Mouse (Mus musculus) testis, adult 2 months (tissue): ENCODE data around the gene Zfp143. TPM values are rescaled to one million over a fixed set of nuclear protein-coding genes. Genes with fewer than 3 reads are reported as not detected.

Experiments
- H3K27ac ChIP-seq: fragments of 200-500 bp; 2 replicates; pipeline ENCODE4 v1.5.1; 2012; ENCODE audit warnings: low read depth, low read length; ENCODE audit not compliant: control insufficient read depth, insufficient read depth
- H3K27me3 ChIP-seq: fragments of 200-500 bp; 2 replicates; pipeline ENCODE4 v1.6.1; 2012; ENCODE audit warnings: mild to moderate bottlenecking, low read length, moderate library complexity; ENCODE audit not compliant: control insufficient read depth, insufficient read depth
- H3K36me3 ChIP-seq: fragments of 200-500 bp; 2 replicates; pipeline ENCODE4 v1.6.1; 2012; ENCODE audit warnings: mild to moderate bottlenecking, low read length; ENCODE audit not compliant: control insufficient read depth, insufficient read depth
- H3K4me1 ChIP-seq: fragments of 200-500 bp; 2 replicates; pipeline ENCODE4 v1.6.1; 2012; ENCODE audit warnings: low read length; ENCODE audit not compliant: control insufficient read depth, insufficient read depth
- H3K4me3 ChIP-seq: fragments of 200-500 bp; 2 replicates; pipeline ENCODE4 v1.5.1; 2012; ENCODE audit warnings: low read depth, mild to moderate bottlenecking, low read length, moderate library complexity, mixed read lengths; ENCODE audit not compliant: control insufficient read depth
- CTCF ChIP-seq: fragments of 200-500 bp; IDR thresholded peaks from 2 replicates; pipeline ENCODE4 v1.5.1; 2012; ENCODE audit warnings: low read depth, mild to moderate bottlenecking, inconsistent platforms, low read length, moderate library complexity; ENCODE audit not compliant: control insufficient read depth, insufficient read depth, insufficient replicate concordance
- POLR2A ChIP-seq: fragments of 200-500 bp; IDR thresholded peaks from 2 replicates; pipeline ENCODE4 v1.6.1; 2012; ENCODE audit warnings: low read depth, mild to moderate bottlenecking, inconsistent platforms, low read length, moderate library complexity; ENCODE audit not compliant: control insufficient read depth
- polyA plus RNA-seq: library from polyadenylated mRNA; depleted of rRNA; stranded (reverse); fragments of >200 nt; gene quantifications from 2 replicates; pipeline ENCODE4 v1.2.3, GENCODE M21; 2012

Gene Zfp143
- polyA plus RNA-seq, 1 experiment = 10.8 TPM

GRCm38 (mm10) chr7:110063731-110064130 is 2.7 kb downstream of the Zfp143 start:
- TF ChIP-seq CTCF = no peak
- no peak for TF ChIP-seq POLR2A
- H3K27me3 ChIP-seq = no peaks in the 10 kb centered on the region
- peaks cover 5% of the 10 kb centered on the region for H3K4me1 ChIP-seq
- H3K4me3 ChIP-seq = no peak overlapping the region
- H3K27ac ChIP-seq = no peak overlapping the region
- H3K36me3 ChIP-seq = peaks cover 2% of the 10 kb centered on the region; the same call in 1 of the 2 replicates

GRCm38 (mm10) chr7:110069070-110069469 is 8.1 kb downstream of the Zfp143 start:
- TF ChIP-seq CTCF (no peak), POLR2A (no peak)
- Histone ChIP-seq H3K4me3 (no peak overlapping the region), H3K27ac (no peak overlapping the region), H3K4me1 (no peaks in the 10 kb centered on the region), H3K36me3 (peaks cover 2% of the 10 kb centered on the region; the same call in 1 of the 2 replicates), H3K27me3 (no peaks in the 10 kb centered on the region)

- H3K4me3 ChIP-seq = no peak overlapping the region
- peaks cover 1% of the 10 kb centered on the region; the same call in 1 of the 2 replicates for H3K36me3 ChIP-seq
- no peaks in the 10 kb centered on the region for H3K27me3 ChIP-seq
- no peak for TF ChIP-seq POLR2A
- TF ChIP-seq CTCF = no peak
- no peak overlapping the region for H3K27ac ChIP-seq
- no peaks in the 10 kb centered on the region; the same call in 1 of the 2 replicates for H3K4me1 ChIP-seq
Observed at GRCm38 (mm10) chr7:110078168-110078567, 17.2 kb downstream of the Zfp143 start.

- peaks cover 4% of the 10 kb centered on the region for H3K4me1 ChIP-seq
- no peaks in the 10 kb centered on the region for H3K27me3 ChIP-seq
- H3K4me3 ChIP-seq = no peak overlapping the region
- TF ChIP-seq POLR2A = no peak
- peak; percentile 3; the same call in 1 of the 2 replicates for TF ChIP-seq CTCF
- H3K27ac ChIP-seq = no peak overlapping the region
- peaks cover 1% of the 10 kb centered on the region; the same call in 1 of the 2 replicates for H3K36me3 ChIP-seq
Observed at GRCm38 (mm10) chr7:110083386-110084165, 22.6 kb downstream of the Zfp143 start.

- Histone ChIP-seq H3K36me3 (peaks cover 1% of the 10 kb centered on the region; the same call in 1 of the 2 replicates), H3K27me3 (no peaks in the 10 kb centered on the region), H3K27ac (no peak overlapping the region), H3K4me3 (no peak overlapping the region), H3K4me1 (peaks cover 4% of the 10 kb centered on the region)
- no peak for TF ChIP-seq POLR2A
- TF ChIP-seq CTCF = no peak
Observed at GRCm38 (mm10) chr7:110085217-110085616, 24.2 kb downstream of the Zfp143 start.

GRCm38 (mm10) chr7:110087914-110088313 is 26.9 kb downstream of the Zfp143 start:
- H3K4me3 ChIP-seq = no peak overlapping the region
- H3K27ac ChIP-seq = no peak overlapping the region
- H3K36me3 ChIP-seq = peaks cover 3% of the 10 kb centered on the region; the same call in 1 of the 2 replicates
- peaks cover 4% of the 10 kb centered on the region for H3K4me1 ChIP-seq
- H3K27me3 ChIP-seq = no peaks in the 10 kb centered on the region
- TF ChIP-seq CTCF (no peak), POLR2A (no peak)

- Histone ChIP-seq H3K4me3 (no peak overlapping the region), H3K27ac (no peak overlapping the region), H3K4me1 (no peaks in the 10 kb centered on the region), H3K27me3 (no peaks in the 10 kb centered on the region), H3K36me3 (peaks cover 2% of the 10 kb centered on the region)
- TF ChIP-seq POLR2A = no peak
- no peak for TF ChIP-seq CTCF
Observed at GRCm38 (mm10) chr7:110091670-110092069, 30.7 kb downstream of the Zfp143 start.
